Mouse (Mus musculus): Measurements from ENCODE around the gene Vmn1r169. TPM values are rescaled to one million over a fixed set of nuclear protein-coding genes. Genes with fewer than 3 reads are reported as not detected.
"Not testable (repeated sequence)": the region's sequence is repeated elsewhere in the genome, so short reads cannot be mapped to it uniquely, and the experiment has no call there.

Gene Vmn1r169
- not detected for total RNA-seq (2021)
- long read RNA-seq = 0 reads

GRCm38 (mm10) chr7:23575226-23575625 lies at the start of gene Vmn1r169:
Gene Vmn1r169, plus strand, starts transcription at chr7:23575526.
- not testable (repeated sequence) for DNase-seq (ENCODE audit: low spot score in 2 of 2)

GRCm38 (mm10) chr7:23539432-23539831 lies 35.9 kb upstream of the Vmn1r169 start, which contains the start of gene Vmn1r168:
Gene Vmn1r168, plus strand, starts transcription at chr7:23539732.
- not testable (repeated sequence) for DNase-seq (ENCODE audit: low spot score in 2 of 2)

- DNase-seq (ENCODE audit: low spot score in 2 of 2) = not testable (repeated sequence)
Observed at GRCm38 (mm10) chr7:23605875-23606274, 30.5 kb downstream of the Vmn1r169 start, which contains the start of gene Vmn1r170. Gene Vmn1r170, plus strand, starts transcription at chr7:23606175.

Other genes starting within 250 kb of the Vmn1r169 start
- under 1 TPM in 1 of 2 experiments, not detected in 1; 0.30 TPM for gene Nlrp5, start 189.6 kb upstream of the Vmn1r169 start, total RNA-seq (2021)
- gene Vmn1r167, start 68.3 kb upstream of the Vmn1r169 start, total RNA-seq (2021) = not detected
- not detected for gene Vmn1r168, start 35.8 kb upstream of the Vmn1r169 start, total RNA-seq (2021)
- gene Vmn1r170, start 30.6 kb downstream of the Vmn1r169 start, total RNA-seq (2021) = not detected
- not detected for gene Vmn1r171, start 55.2 kb downstream of the Vmn1r169 start, total RNA-seq (2021)
- gene Vmn1r172, start 82.8 kb downstream of the Vmn1r169 start, total RNA-seq (2021) = not detected
- not detected for gene Vmn1r173, start 125.2 kb downstream of the Vmn1r169 start, total RNA-seq (2021)
- gene Vmn1r174, start 176.7 kb downstream of the Vmn1r169 start, total RNA-seq (2021) = not detected
- gene Vmn1r175, start 235.1 kb downstream of the Vmn1r169 start, total RNA-seq (2021) = not detected